Mouse (Mus musculus): ENCODE measurements around the gene Nxn. TPM values are rescaled to one million over a fixed set of nuclear protein-coding genes. Genes with fewer than 3 reads are reported as not detected.

Gene Nxn
- total and polyA plus RNA-seq, 2 experiments from 2014 or later = 10.6 to 50.7 TPM

- Histone ChIP-seq H3K4me3 (ENCODE audit: low read depth, low read length) (no peak overlapping the region), H3K27ac (ENCODE audit: low read depth) (no peak overlapping the region), H3K9ac (replicated peaks; ENCODE audit: low read depth, low read length) (no peak overlapping the region), H3K4me2 (ENCODE audit: low read depth, low read length) (no peak overlapping the region), H3K9me3 (replicated peaks; ENCODE audit: control insufficient read depth, low read length) (no peaks in the 10 kb centered on the region), H3K4me1 (ENCODE audit: control insufficient read depth, insufficient read depth) (peaks cover 19% of the 10 kb centered on the region), H3K36me3 (replicated peaks; ENCODE audit: control insufficient read depth, insufficient read depth, low read length) (peaks cover 38% of the 10 kb centered on the region), H3K27me3 (ENCODE audit: control insufficient read depth, insufficient read depth, low read length) (no peaks in the 10 kb centered on the region)
- TF ChIP-seq CTCF (IDR thresholded peaks at IDR 0.05; ENCODE audit: low read depth) = no peak
- TF ChIP-seq EP300 (IDR thresholded peaks at IDR 0.05; ENCODE audit: low read depth) = no peak
- ATAC-seq (ENCODE audit: insufficient read depth, low read depth) = no peak
- DNase-seq (ENCODE audit: low spot score) = no peak
Measured at GRCm38 (mm10) chr11:76246439-76246838, 152.5 kb downstream of the Nxn start.

- ATAC-seq (ENCODE audit: insufficient read depth, low read depth) = peak; percentile 42; the same call in 1 of the 2 replicates
- no peaks in the 10 kb centered on the region for H3K27me3 ChIP-seq (ENCODE audit: control insufficient read depth, insufficient read depth, low read length)
Measured at GRCm38 (mm10) chr11:76243811-76244546, 155.0 kb downstream of the Nxn start.

GRCm38 (mm10) chr11:76242901-76243810 is 155.8 kb downstream of the Nxn start, which contains the start of the genes Mrm3 and Glod4:
Gene Mrm3 (plus strand): TSS chr11:76243715.
Gene Glod4 (minus strand): TSS chr11:76243725.
- WGBS = under 1% methylated on average over 61 of the region's 61 CpGs
- no peaks in the 10 kb centered on the region for H3K27me3 ChIP-seq (ENCODE audit: control insufficient read depth, insufficient read depth, low read length)
- H3K4me3 ChIP-seq (ENCODE audit: low read depth, low read length) = peak within 1 kb of the TSS; percentile 74
- H3K4me2 ChIP-seq (ENCODE audit: low read depth, low read length) = peak within 1 kb of the TSS; percentile 94
- peak within 1 kb of the TSS; percentile 72 for H3K27ac ChIP-seq (ENCODE audit: low read depth)
- peak; percentile 92 for ATAC-seq (ENCODE audit: insufficient read depth, low read depth)
- H3K9ac ChIP-seq (replicated peaks; ENCODE audit: low read depth, low read length) = peak within 1 kb of the TSS; percentile 82
- H3K9me3 ChIP-seq (replicated peaks; ENCODE audit: control insufficient read depth, low read length) = no peaks in the 10 kb centered on the region
- peaks cover 16% of the 10 kb centered on the region for H3K36me3 ChIP-seq (replicated peaks; ENCODE audit: control insufficient read depth, insufficient read depth, low read length)
- H3K4me1 ChIP-seq (ENCODE audit: control insufficient read depth, insufficient read depth) = peaks cover 19% of the 10 kb centered on the region
- no peak for TF ChIP-seq EP300 (IDR thresholded peaks at IDR 0.05; ENCODE audit: low read depth)
- TF ChIP-seq CTCF (IDR thresholded peaks at IDR 0.05; ENCODE audit: low read depth) = no peak
- DNase-seq (ENCODE audit: low spot score) = peak; percentile 86

More at GRCm38 (mm10) chr11:76243811-76244546, 155.0 kb downstream of the Nxn start:
- peaks cover 23% of the 10 kb centered on the region for H3K36me3 ChIP-seq (replicated peaks; ENCODE audit: control insufficient read depth, insufficient read depth, low read length)
- 1% methylated on average over 34 of the region's 34 CpGs for WGBS
- H3K4me1 ChIP-seq (ENCODE audit: control insufficient read depth, insufficient read depth) = peaks cover 19% of the 10 kb centered on the region
- DNase-seq (ENCODE audit: low spot score) = peak; percentile 35
- H3K9me3 ChIP-seq (replicated peaks; ENCODE audit: control insufficient read depth, low read length) = no peaks in the 10 kb centered on the region
- peak overlapping the region; percentile 82 for H3K9ac ChIP-seq (replicated peaks; ENCODE audit: low read depth, low read length)
- peak overlapping the region; percentile 72 for H3K27ac ChIP-seq (ENCODE audit: low read depth)
- peak overlapping the region; percentile 94 for H3K4me2 ChIP-seq (ENCODE audit: low read depth, low read length)
- TF ChIP-seq EP300 (IDR thresholded peaks at IDR 0.05; ENCODE audit: low read depth) (no peak), CTCF (IDR thresholded peaks at IDR 0.05; ENCODE audit: low read depth) (no peak)
- peak overlapping the region; percentile 74 for H3K4me3 ChIP-seq (ENCODE audit: low read depth, low read length)

GRCm38 (mm10) chr11:76239750-76240149 is 159.2 kb downstream of the Nxn start:
- 90% methylated on average over 2 of the region's 2 CpGs for WGBS
- no peak for DNase-seq (ENCODE audit: low spot score)
- peaks cover 35% of the 10 kb centered on the region for H3K36me3 ChIP-seq (replicated peaks; ENCODE audit: control insufficient read depth, insufficient read depth, low read length)

GRCm38 (mm10) chr11:76236136-76236535 is 162.8 kb downstream of the Nxn start:
- DNase-seq (ENCODE audit: low spot score) (no peak), ATAC-seq (ENCODE audit: insufficient read depth, low read depth) (no peak)
- Histone ChIP-seq H3K4me3 (ENCODE audit: low read depth, low read length) (no peak overlapping the region), H3K4me1 (ENCODE audit: control insufficient read depth, insufficient read depth) (no peaks in the 10 kb centered on the region), H3K4me2 (ENCODE audit: low read depth, low read length) (no peak overlapping the region), H3K36me3 (replicated peaks; ENCODE audit: control insufficient read depth, insufficient read depth, low read length) (peaks cover 67% of the 10 kb centered on the region), H3K9ac (replicated peaks; ENCODE audit: low read depth, low read length) (no peak overlapping the region), H3K27me3 (ENCODE audit: control insufficient read depth, insufficient read depth, low read length) (no peaks in the 10 kb centered on the region), H3K27ac (ENCODE audit: low read depth) (no peak overlapping the region), H3K9me3 (replicated peaks; ENCODE audit: control insufficient read depth, low read length) (no peaks in the 10 kb centered on the region)
- 88% methylated on average over 3 of the region's 3 CpGs for WGBS
- TF ChIP-seq EP300 (IDR thresholded peaks at IDR 0.05; ENCODE audit: low read depth) (no peak), CTCF (IDR thresholded peaks at IDR 0.05; ENCODE audit: low read depth) (no peak)

More at GRCm38 (mm10) chr11:76239750-76240149, 159.2 kb downstream of the Nxn start:
- Histone ChIP-seq H3K4me2 (ENCODE audit: low read depth, low read length) (no peak overlapping the region), H3K27ac (ENCODE audit: low read depth) (no peak overlapping the region), H3K4me3 (ENCODE audit: low read depth, low read length) (no peak overlapping the region), H3K9me3 (replicated peaks; ENCODE audit: control insufficient read depth, low read length) (no peaks in the 10 kb centered on the region), H3K9ac (replicated peaks; ENCODE audit: low read depth, low read length) (no peak overlapping the region), H3K4me1 (ENCODE audit: control insufficient read depth, insufficient read depth) (peaks cover 15% of the 10 kb centered on the region), H3K27me3 (ENCODE audit: control insufficient read depth, insufficient read depth, low read length) (no peaks in the 10 kb centered on the region)
- TF ChIP-seq CTCF (IDR thresholded peaks at IDR 0.05; ENCODE audit: low read depth) (no peak), EP300 (IDR thresholded peaks at IDR 0.05; ENCODE audit: low read depth) (no peak)
- no peak for ATAC-seq (ENCODE audit: insufficient read depth, low read depth)

Data from heart, postnatal 0 days (tissue).